Mouse (Mus musculus): ENCODE data around the gene Gm20715. TPM values are rescaled to one million over a fixed set of nuclear protein-coding genes. Genes with fewer than 3 reads are reported as not detected.

Gene Gm20715
- polyA plus RNA-seq, 2 experiments = not detected

- no peak overlapping the region for H3K4me3 ChIP-seq (ENCODE audit: insufficient read depth in 1 of 2, low read depth in 2 of 2, low read length in 2 of 2)
- WGBS (ENCODE audit: insufficient replicate concordance) = 71% methylated on average over 8 of the region's 8 CpGs
- H3K27ac ChIP-seq = no peak overlapping the region
- no peak for DNase-seq (ENCODE audit: low read depth in 3 of 3, low spot score in 3 of 3)
- peaks cover 7 to 8% of the 10 kb centered on the region in 2 experiments for H3K4me1 ChIP-seq (replicated peaks; ENCODE audit: control insufficient read depth in 2 of 2, insufficient read depth in 2 of 2, low read length in 1 of 2)
- H3K9me3 ChIP-seq (ENCODE audit: control insufficient read depth, low read length) = no peaks in the 10 kb centered on the region
- no peaks in the 10 kb centered on the region for H3K36me3 ChIP-seq (replicated peaks; ENCODE audit: control insufficient read depth, insufficient read depth, low read depth)
- TF ChIP-seq CTCF (IDR thresholded peaks at IDR 0.05; ENCODE audit: low read depth) (no peak), EP300 (IDR thresholded peaks at IDR 0.05; ENCODE audit: low read depth) (no peak)
- no peak for ATAC-seq (ENCODE audit: insufficient read depth)
- H3K27me3 ChIP-seq (ENCODE audit: control insufficient read depth, insufficient read depth, low read length) = no peaks in the 10 kb centered on the region
- H3K9ac ChIP-seq (replicated peaks) = no peak overlapping the region
- H3K4me2 ChIP-seq (ENCODE audit: low read depth) = no peak overlapping the region
Measured at GRCm38 (mm10) chr7:6378441-6378840, 31.6 kb upstream of the Gm20715 start.

DNA sequence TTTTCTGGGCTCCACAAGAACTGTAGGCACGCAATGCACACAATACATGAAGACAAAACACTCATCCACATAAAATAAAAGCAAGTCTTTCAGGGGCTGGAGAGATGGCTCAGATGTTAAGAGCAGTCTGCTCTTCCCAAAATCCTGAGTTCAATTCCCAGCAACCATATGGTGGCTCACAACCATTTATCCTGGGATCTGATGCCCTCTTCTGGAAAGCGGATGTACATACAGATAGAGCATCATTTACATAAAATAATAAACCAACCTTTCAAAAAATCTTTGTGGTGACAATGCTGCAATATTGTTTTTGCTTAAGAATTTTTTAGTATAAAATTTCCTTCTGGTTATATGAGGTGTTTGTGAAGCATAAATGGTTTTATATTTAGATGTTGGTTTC, 28.6 kb upstream of the Gm20715 start:
- Histone ChIP-seq H3K27ac (no peak overlapping the region), H3K4me2 (ENCODE audit: low read depth) (no peak overlapping the region), H3K4me1 (replicated peaks; ENCODE audit: control insufficient read depth in 2 of 2, insufficient read depth in 2 of 2, low read length in 1 of 2) (peaks cover 13 to 15% of the 10 kb centered on the region in 2 experiments), H3K9me3 (ENCODE audit: control insufficient read depth, low read length) (no peaks in the 10 kb centered on the region), H3K36me3 (replicated peaks; ENCODE audit: control insufficient read depth, insufficient read depth, low read depth) (no peaks in the 10 kb centered on the region), H3K9ac (replicated peaks) (no peak overlapping the region), H3K4me3 (ENCODE audit: insufficient read depth in 1 of 2, low read depth in 2 of 2, low read length in 2 of 2) (no peak overlapping the region), H3K27me3 (ENCODE audit: control insufficient read depth, insufficient read depth, low read length) (no peaks in the 10 kb centered on the region)
- TF ChIP-seq CTCF (IDR thresholded peaks at IDR 0.05; ENCODE audit: low read depth) (no peak), EP300 (IDR thresholded peaks at IDR 0.05; ENCODE audit: low read depth) (no peak)
- 77% methylated on average over 2 of the region's 2 CpGs for WGBS (ENCODE audit: insufficient replicate concordance)
- ATAC-seq (ENCODE audit: insufficient read depth) (no peak), DNase-seq (ENCODE audit: low read depth in 3 of 3, low spot score in 3 of 3) (no peak)

GRCm38 (mm10) chr7:6383044-6383455, 27.0 kb upstream of the Gm20715 start, which contains the start of gene Zfp28:
Zfp28 (plus strand) TSS chr7:6383295.
- Histone ChIP-seq H3K36me3 (replicated peaks; ENCODE audit: control insufficient read depth, insufficient read depth, low read depth) (no peaks in the 10 kb centered on the region), H3K4me3 (ENCODE audit: insufficient read depth in 1 of 2, low read depth in 2 of 2, low read length in 2 of 2) (peak within 1 kb of the TSS; percentile 64 to 67), H3K9me3 (ENCODE audit: control insufficient read depth, low read length) (no peaks in the 10 kb centered on the region), H3K27me3 (ENCODE audit: control insufficient read depth, insufficient read depth, low read length) (no peaks in the 10 kb centered on the region), H3K4me2 (ENCODE audit: low read depth) (peak within 1 kb of the TSS; percentile 83), H3K4me1 (replicated peaks; ENCODE audit: control insufficient read depth in 2 of 2, insufficient read depth in 2 of 2, low read length in 1 of 2) (peaks cover 13 to 15% of the 10 kb centered on the region in 2 experiments), H3K9ac (replicated peaks) (peak within 1 kb of the TSS; percentile 60), H3K27ac (no peak within 1 kb of the TSS)
- DNase-seq (ENCODE audit: low read depth in 3 of 3, low spot score in 3 of 3) (peak; percentile 74 to 82 (median 77)), ATAC-seq (ENCODE audit: insufficient read depth) (peak; percentile 93)
- WGBS (ENCODE audit: insufficient replicate concordance) = under 1% methylated on average over 28 of the region's 28 CpGs
- TF ChIP-seq CTCF (IDR thresholded peaks at IDR 0.05; ENCODE audit: low read depth) (peak; percentile 56), EP300 (IDR thresholded peaks at IDR 0.05; ENCODE audit: low read depth) (no peak)

DNA sequence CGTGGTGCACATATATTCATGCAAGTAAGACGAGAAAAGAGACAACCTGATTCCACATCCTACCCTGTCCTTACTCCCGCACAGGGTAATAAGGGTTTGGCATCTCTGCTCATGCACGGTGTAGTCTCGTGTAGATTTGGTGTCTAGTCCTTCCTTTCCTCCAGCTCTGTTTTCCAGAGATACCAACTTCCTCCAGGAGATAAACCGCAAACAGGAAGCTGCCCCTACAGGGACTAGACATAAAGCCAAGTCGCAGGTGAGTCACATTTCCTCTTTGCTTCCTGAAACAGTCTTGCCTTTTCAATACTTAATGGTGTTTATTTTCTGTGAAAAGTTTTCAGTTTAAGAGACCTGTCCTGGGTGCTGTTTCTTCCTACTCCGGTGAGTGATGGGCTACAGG, 26.1 kb upstream of the Gm20715 start:
- H3K27me3 ChIP-seq (ENCODE audit: control insufficient read depth, insufficient read depth, low read length) = no peaks in the 10 kb centered on the region
- H3K4me2 ChIP-seq (ENCODE audit: low read depth) = peak overlapping the region; percentile 83; the same call in 1 of the 2 replicates
- H3K27ac ChIP-seq = no peak overlapping the region
- DNase-seq (ENCODE audit: low read depth in 3 of 3, low spot score in 3 of 3) (no peak), ATAC-seq (ENCODE audit: insufficient read depth) (no peak)
- H3K4me3 ChIP-seq (ENCODE audit: insufficient read depth in 1 of 2, low read depth in 2 of 2, low read length in 2 of 2) = peak overlapping the region in 1 of 2 experiments; percentile 64; a peak in 1 of 4 replicates
- no peaks in the 10 kb centered on the region for H3K9me3 ChIP-seq (ENCODE audit: control insufficient read depth, low read length)
- WGBS (ENCODE audit: insufficient replicate concordance) = 17% methylated on average over 8 of the region's 8 CpGs
- TF ChIP-seq CTCF (IDR thresholded peaks at IDR 0.05; ENCODE audit: low read depth) (no peak), EP300 (IDR thresholded peaks at IDR 0.05; ENCODE audit: low read depth) (no peak)
- no peak overlapping the region for H3K9ac ChIP-seq (replicated peaks)
- no peaks in the 10 kb centered on the region for H3K36me3 ChIP-seq (replicated peaks; ENCODE audit: control insufficient read depth, insufficient read depth, low read depth)
- peaks cover 13 to 15% of the 10 kb centered on the region in 2 experiments for H3K4me1 ChIP-seq (replicated peaks; ENCODE audit: control insufficient read depth in 2 of 2, insufficient read depth in 2 of 2, low read length in 1 of 2)

- ATAC-seq (ENCODE audit: insufficient read depth) (no peak), DNase-seq (ENCODE audit: low read depth in 3 of 3, low spot score in 3 of 3) (no peak)
- Histone ChIP-seq H3K4me3 (ENCODE audit: insufficient read depth in 1 of 2, low read depth in 2 of 2, low read length in 2 of 2) (no peak overlapping the region), H3K9me3 (ENCODE audit: control insufficient read depth, low read length) (no peaks in the 10 kb centered on the region), H3K4me2 (ENCODE audit: low read depth) (no peak overlapping the region), H3K36me3 (replicated peaks; ENCODE audit: control insufficient read depth, insufficient read depth, low read depth) (no peaks in the 10 kb centered on the region), H3K27me3 (ENCODE audit: control insufficient read depth, insufficient read depth, low read length) (no peaks in the 10 kb centered on the region), H3K4me1 (replicated peaks; ENCODE audit: control insufficient read depth in 2 of 2, insufficient read depth in 2 of 2, low read length in 1 of 2) (peaks cover 13 to 14% of the 10 kb centered on the region in 2 experiments), H3K9ac (replicated peaks) (no peak overlapping the region), H3K27ac (no peak overlapping the region)
- 82% methylated on average over 8 of the region's 8 CpGs for WGBS (ENCODE audit: insufficient replicate concordance)
- no peak for TF ChIP-seq EP300 (IDR thresholded peaks at IDR 0.05; ENCODE audit: low read depth)
- TF ChIP-seq CTCF (IDR thresholded peaks at IDR 0.05; ENCODE audit: low read depth) = no peak
Measured at GRCm38 (mm10) chr7:6386995-6387394, 23.1 kb upstream of the Gm20715 start.

Data from liver, embryonic 14.5 days (tissue).